Mouse (Mus musculus): ENCODE results near the gene Tpm1.

Gene Tpm1

GRCm38 (mm10) chr9:67026890-67027289 is 22.3 kb downstream of the Tpm1 start:
- no peak for DNase-seq (ENCODE audit: low read depth)

- no peak for DNase-seq (ENCODE audit: low read depth)
Observed at GRCm38 (mm10) chr9:67026061-67026460, 23.1 kb downstream of the Tpm1 start.

- peak; percentile 88 for DNase-seq (ENCODE audit: low read depth)
Observed at GRCm38 (mm10) chr9:67024889-67025692, 24.1 kb downstream of the Tpm1 start.

DNA sequence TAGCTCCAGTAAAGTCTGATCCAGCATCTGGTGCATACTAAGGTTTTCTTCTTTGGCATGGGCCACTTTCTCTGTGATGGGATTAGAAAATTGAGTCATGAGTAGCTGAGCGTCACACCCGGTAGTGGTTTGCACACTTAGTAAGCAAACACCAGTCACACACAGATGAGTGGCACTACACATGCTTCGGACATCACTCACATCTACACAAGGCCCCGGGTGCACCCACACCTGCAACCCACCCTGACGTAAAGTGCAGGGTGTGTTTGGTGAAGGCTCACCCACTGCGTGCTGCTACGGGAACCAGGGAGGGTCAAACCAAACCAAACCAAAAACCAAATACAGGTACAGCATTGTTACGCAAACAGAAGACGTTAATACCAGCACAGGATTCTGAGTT is 25.8 kb downstream of the Tpm1 start:
- no peak for DNase-seq (ENCODE audit: low read depth)

- DNase-seq (ENCODE audit: low read depth) = no peak
Observed at GRCm38 (mm10) chr9:67020063-67020462, 29.1 kb downstream of the Tpm1 start.

DNA sequence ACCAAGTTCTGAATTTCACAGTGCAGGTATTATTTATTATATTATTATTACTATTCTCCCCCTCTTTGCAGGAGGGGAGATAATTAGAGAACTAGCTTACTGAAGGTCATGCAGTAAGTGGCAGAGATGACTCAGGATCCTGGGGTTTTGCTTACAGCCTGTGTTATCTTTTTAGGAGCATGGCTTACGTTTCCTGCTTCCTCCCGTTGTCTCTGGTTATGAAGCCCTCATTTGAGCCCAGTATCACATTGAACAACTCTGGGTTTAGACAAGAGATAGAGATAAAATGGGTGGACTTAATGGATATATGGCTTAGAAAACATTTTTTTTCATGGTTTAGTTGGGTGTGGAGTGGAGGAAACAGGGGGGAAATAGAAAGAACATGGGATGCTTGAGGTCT is 35.7 kb downstream of the Tpm1 start:
- no peak for DNase-seq (ENCODE audit: low read depth)

GRCm38 (mm10) chr9:67012470-67012869 is 36.7 kb downstream of the Tpm1 start:
- no peak for DNase-seq (ENCODE audit: low read depth)

- no peak for DNase-seq (ENCODE audit: low read depth)
Observed at GRCm38 (mm10) chr9:67011483-67011882, 37.7 kb downstream of the Tpm1 start.

DNA sequence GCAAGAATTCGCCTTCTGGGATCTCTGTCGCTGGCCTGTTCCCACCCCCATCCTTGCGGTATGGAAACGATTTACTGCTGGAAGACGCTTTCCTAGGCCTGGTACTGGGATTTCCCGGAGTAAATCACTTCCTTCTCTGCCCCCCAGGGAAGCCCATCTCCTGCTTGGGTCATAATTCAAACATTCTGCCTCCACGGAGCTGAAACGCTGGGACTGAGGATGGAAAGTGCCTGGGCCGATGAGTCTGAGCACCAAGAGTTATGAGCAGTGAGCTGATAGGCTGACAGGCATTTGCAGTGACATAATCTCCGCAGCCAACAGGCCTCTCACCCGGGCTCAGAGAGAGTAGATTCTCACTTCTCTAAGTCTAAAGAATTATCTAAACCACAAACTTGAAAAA is 40.4 kb downstream of the Tpm1 start:
- DNase-seq (ENCODE audit: low read depth) = no peak

DNA sequence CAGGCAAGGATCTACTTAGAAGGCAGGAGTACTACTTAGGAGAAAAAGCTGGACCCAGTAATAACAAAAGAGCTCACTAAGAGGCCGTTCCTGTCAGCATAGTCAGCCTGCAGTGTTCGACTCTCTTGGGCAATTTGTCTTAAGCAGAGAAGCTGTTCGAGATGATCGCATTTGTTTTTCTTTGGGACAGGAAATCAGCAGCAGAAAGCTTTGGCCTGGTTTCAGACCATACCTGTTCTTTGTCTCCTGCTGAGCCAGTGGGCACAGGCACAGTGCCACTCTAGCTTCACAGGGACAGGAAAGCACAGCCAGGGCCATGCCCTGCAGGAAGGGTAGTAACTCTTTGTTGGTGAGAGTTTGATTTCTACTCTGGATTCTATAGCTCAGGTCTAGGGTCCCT is 42.8 kb downstream of the Tpm1 start:
- no peak for DNase-seq (ENCODE audit: low read depth)

DNA sequence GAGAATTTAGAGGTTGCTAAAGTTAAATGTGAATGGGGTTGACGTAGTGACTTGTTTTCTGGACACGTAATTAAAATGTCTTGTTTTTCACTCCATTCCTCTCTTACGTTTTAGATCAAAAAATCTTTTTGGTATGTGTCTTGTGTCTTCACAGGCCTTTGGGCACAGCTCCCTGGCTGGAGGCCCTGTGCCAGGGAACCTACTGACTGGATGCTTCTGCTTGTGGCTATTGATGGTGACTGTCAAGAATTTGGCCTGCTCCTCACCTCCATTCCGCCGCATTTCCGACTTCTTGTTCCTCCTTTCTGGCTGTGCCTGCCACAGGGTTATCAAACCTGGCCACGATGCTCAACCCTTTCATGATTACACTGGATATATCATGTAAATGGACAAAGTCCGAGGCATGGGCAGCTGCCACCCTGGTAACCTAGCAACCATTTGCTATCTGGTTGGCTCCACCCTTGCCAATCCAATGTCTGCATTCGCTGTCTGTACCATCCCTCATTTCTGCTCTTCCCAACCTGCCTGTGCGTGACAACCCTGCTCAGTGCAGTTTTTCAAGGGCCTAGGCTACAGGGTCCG is 44.0 kb downstream of the Tpm1 start:
- no peak for DNase-seq (ENCODE audit: low read depth)

GRCm38 (mm10) chr9:67003656-67004055 is 45.5 kb downstream of the Tpm1 start:
- no peak for DNase-seq (ENCODE audit: low read depth)

DNA sequence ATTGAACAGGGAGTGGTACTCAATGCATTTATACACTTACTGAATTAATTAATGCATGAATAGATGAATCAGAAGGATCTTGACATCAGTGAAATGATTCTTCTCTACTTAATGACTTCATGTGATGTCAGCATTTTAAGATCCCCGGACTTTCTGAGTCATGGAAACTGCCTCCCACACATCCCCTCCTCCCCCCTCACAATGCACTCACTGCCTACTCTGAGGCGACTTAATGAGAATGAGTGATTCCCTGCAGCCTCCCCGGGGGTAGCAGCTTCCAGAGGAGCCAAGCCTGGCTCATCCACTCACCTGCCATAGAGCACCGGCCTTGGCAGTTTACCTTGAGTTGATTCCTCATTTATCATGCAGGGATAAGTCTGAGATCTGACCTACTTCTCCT is 46.0 kb downstream of the Tpm1 start:
- no peak for DNase-seq (ENCODE audit: low read depth)

GRCm38 (mm10) chr9:67001506-67001905 is 47.7 kb downstream of the Tpm1 start:
- DNase-seq (ENCODE audit: low read depth) = no peak

- DNase-seq (ENCODE audit: low read depth) = peak; percentile 86
Observed at GRCm38 (mm10) chr9:67001050-67001449, 48.2 kb downstream of the Tpm1 start.

DNA sequence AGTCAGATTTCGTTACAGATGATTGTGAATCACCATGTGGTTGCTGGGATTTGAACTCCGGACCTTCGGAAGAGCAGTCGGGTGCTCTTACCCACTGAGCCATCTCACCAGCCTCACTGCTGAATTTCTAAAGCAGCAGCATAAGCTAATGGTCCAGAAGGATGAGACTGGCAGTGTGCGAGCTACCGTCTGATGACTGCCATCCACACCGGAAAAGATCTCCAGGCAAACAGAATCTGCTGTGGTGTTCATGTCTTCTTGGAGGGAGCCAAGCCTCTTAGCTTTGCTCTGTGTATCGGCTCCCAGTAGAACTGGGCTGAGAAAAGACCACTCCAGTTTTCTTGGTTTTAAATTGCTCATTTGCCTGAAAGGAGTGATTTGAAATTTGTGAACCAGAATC is 49.5 kb downstream of the Tpm1 start:
- DNase-seq (ENCODE audit: low read depth) = no peak

- no peak for DNase-seq (ENCODE audit: low read depth)
Observed at GRCm38 (mm10) chr9:66991750-66992410, 57.3 kb downstream of the Tpm1 start.

DNA sequence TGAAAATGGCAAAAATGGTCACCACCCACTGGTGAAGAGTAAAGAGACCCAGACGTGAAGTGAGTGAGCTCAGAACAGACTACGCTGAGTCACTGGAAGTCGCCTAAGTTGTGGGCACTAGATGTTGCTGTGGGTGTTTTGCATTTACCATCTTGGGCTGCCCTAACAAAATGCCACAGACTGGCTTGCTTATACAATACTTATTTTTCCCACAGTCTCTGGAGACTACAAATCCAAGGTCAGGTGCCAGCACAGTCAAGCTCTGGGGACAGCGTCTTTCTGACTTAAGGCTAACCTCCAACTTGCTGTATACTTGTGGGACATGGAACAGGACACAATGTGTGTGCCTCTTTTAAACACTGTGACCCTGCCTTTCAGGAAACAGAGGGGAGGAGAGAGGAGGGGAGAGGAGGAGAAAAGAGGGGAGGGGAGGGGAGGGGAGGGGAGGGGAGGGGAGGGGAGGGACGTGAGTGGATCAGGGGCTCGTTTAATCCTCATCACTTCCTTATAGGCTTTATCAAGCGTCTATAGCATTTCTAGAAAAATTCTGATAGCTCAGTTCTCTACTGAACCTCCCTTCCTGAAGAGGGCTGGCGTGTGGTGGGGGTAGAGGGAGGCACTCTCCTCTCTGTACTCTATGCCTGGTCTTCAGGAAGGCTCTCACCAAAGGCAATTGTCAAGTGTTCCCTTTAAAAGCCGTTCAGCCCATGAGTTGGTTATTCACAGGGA is 58.0 kb downstream of the Tpm1 start:
- no peak for DNase-seq (ENCODE audit: low read depth)

DNA sequence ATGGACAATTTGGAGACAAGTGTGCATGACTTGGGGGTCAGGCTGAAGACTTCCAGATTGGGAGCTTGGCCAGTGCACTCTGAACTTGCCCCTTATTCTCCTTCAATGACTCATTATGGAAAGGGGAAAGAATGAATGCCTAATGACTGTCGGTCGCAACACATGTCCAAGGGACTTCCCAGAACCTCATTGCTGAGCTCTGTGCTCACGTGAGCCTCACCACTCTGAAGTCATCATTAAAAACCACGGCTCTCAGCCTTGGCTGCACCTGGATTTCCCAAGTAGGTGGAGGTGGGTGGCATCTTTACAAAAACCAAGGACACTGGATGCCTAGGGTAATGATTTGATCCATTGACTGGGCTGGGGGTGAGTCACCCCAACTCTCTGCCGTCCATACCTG is 59.2 kb downstream of the Tpm1 start:
- DNase-seq (ENCODE audit: low read depth) = no peak

- DNase-seq (ENCODE audit: low read depth) = no peak
Observed at GRCm38 (mm10) chr9:66989581-66989980, 59.6 kb downstream of the Tpm1 start.

GRCm38 (mm10) chr9:66988888-66989414 is 60.3 kb downstream of the Tpm1 start:
- DNase-seq (ENCODE audit: low read depth) = no peak

DNA sequence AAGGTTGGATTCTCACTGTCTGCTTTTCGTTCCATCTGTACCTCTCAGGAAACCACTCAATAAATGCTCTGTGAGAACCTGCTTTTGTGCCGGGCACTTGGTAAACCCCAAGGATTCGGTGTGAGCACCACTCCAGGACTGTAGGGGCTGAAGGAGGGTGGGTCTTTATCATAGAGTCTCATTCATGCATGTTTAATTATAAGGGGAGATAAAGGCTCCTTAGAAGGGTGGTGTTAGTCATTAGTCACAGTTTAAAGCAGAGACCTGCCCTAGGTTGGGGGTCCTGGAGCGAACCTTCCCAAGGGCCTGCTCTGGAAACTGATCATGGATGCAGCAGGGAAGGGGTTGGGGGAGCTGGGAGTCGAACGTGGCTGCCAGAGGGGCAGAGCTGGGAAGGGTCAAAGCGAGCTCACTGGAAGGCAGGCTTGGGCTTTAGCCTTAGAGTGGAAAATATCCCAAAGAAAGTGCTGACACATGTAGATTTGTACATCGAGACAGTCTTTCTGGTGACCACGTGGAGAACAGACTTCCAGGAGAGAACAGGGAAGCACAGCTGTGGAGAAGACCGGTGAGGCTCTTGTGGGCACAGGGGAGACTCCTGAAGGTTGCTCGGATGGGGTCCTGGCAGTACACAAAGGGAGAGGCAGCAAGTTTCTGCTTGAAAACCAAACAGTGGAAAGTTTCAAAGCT is 60.9 kb downstream of the Tpm1 start:
- peak; percentile 40 for DNase-seq (ENCODE audit: low read depth)

Measured in c-Kit-positive CD71-positive TER-119-negative erythroid progenitor cells, embryonic 14.5 days (primary cell).